Mouse (Mus musculus): ENCODE data around the gene Ahnak2. TPM values are rescaled to one million over a fixed set of nuclear protein-coding genes. Genes with fewer than 3 reads are reported as not detected.

The Ahnak2 gene
- total and polyA plus RNA-seq, 3 experiments, result 2.6 to 11.4 TPM; not detected in 1

GRCm38 (mm10) chr12:112755900-112756299, 46.6 kb downstream of the Ahnak2 start:
- TF ChIP-seq MYC (IDR thresholded peaks at IDR 0.05; ENCODE audit: low read depth, low read length) (no peak), CHD1 (IDR thresholded peaks at IDR 0.05; ENCODE audit: low read depth, low read length) (no peak), ZNF384 (IDR thresholded peaks at IDR 0.05; ENCODE audit: low read depth, low read length) (no peak), SMC3 (IDR thresholded peaks at IDR 0.05; ENCODE audit: low read depth, low read length) (no peak), UBTF (IDR thresholded peaks at IDR 0.05; ENCODE audit: borderline replicate concordance, insufficient read depth, low read depth, low read length) (no peak), ZC3H11A (IDR thresholded peaks at IDR 0.05; ENCODE audit: low read depth, low read length) (no peak), GABPA (IDR thresholded peaks at IDR 0.05; ENCODE audit: low read depth, low read length) (no peak), CHD2 (IDR thresholded peaks at IDR 0.05; ENCODE audit: low read length) (no peak), MEF2A (IDR thresholded peaks at IDR 0.05; ENCODE audit: extremely low read depth, insufficient replicate concordance, low read depth, low read length, poor library complexity, severe bottlenecking) (no peak), SIN3A (IDR thresholded peaks at IDR 0.05; ENCODE audit: low read length) (no peak)
- peaks cover 4% of the 10 kb centered on the region in 2 experiments; a peak in 3 of 4 replicates for H3K4me1 ChIP-seq (ENCODE audit: control insufficient read depth in 1 of 2, insufficient read depth in 2 of 2, low read length in 2 of 2)
- H3K9ac ChIP-seq (ENCODE audit: control insufficient read depth, low read depth, low read length, poor library complexity, severe bottlenecking), result no peak overlapping the region
- no peak overlapping the region for H3K4me3 ChIP-seq (ENCODE audit: control insufficient read depth in 1 of 2, insufficient read depth in 1 of 2, low read depth in 2 of 2, low read length in 2 of 2)
- no peak for DNase-seq (ENCODE audit: low read depth, low spot score)
- H3K9me3 ChIP-seq (replicated peaks; ENCODE audit: insufficient read depth, low read length), result no peaks in the 10 kb centered on the region
- peaks cover 41 to 43% of the 10 kb centered on the region in 2 experiments for H3K27me3 ChIP-seq (ENCODE audit: control insufficient read depth in 1 of 2, insufficient read depth in 2 of 2, low read length in 2 of 2)
- H3K27ac ChIP-seq (ENCODE audit: control insufficient read depth, low read depth, low read length), result no peak overlapping the region
- H3K79me2 ChIP-seq (ENCODE audit: control insufficient read depth, insufficient read depth, low read length, poor library complexity), result no peaks in the 10 kb centered on the region
- peaks cover 0 to 3% of the 10 kb centered on the region in 2 experiments; a peak in 2 of 4 replicates for H3K36me3 ChIP-seq (ENCODE audit: control insufficient read depth in 1 of 2, insufficient read depth in 2 of 2, low read length in 2 of 2)

GRCm38 (mm10) chr12:112752399-112752798, 50.1 kb downstream of the Ahnak2 start:
- H3K36me3 ChIP-seq (ENCODE audit: control insufficient read depth in 1 of 2, insufficient read depth in 2 of 2, low read length in 2 of 2), result no peaks in the 10 kb centered on the region
- no peaks in the 10 kb centered on the region for H3K9me3 ChIP-seq (replicated peaks; ENCODE audit: insufficient read depth, low read length)
- H3K27ac ChIP-seq (ENCODE audit: control insufficient read depth, low read depth, low read length), result no peak overlapping the region
- H3K27me3 ChIP-seq (ENCODE audit: control insufficient read depth in 1 of 2, insufficient read depth in 2 of 2, low read length in 2 of 2), result peaks cover 42% of the 10 kb centered on the region in 2 experiments
- no peaks in the 10 kb centered on the region for H3K79me2 ChIP-seq (ENCODE audit: control insufficient read depth, insufficient read depth, low read length, poor library complexity)
- no peak for TF ChIP-seq POLR2AphosphoS5 (IDR thresholded peaks at IDR 0.05; ENCODE audit: borderline replicate concordance, low read depth, low read length)
- no peak for TF ChIP-seq NELFE (IDR thresholded peaks at IDR 0.05; ENCODE audit: low read depth, low read length)
- no peak for TF ChIP-seq MYB (IDR thresholded peaks at IDR 0.05; ENCODE audit: low read depth, low read length)
- TF ChIP-seq CHD2 (IDR thresholded peaks at IDR 0.05; ENCODE audit: low read length), result no peak
- no peak for TF ChIP-seq SIN3A (IDR thresholded peaks at IDR 0.05; ENCODE audit: low read length)
- TF ChIP-seq ZKSCAN1 (IDR thresholded peaks at IDR 0.05; ENCODE audit: low read depth, low read length), result no peak
- no peak for TF ChIP-seq MEF2A (IDR thresholded peaks at IDR 0.05; ENCODE audit: extremely low read depth, insufficient replicate concordance, low read depth, low read length, poor library complexity, severe bottlenecking)
- no peak for TF ChIP-seq TAL1 (IDR thresholded peaks at IDR 0.05; ENCODE audit: low read length)
- DNase-seq (ENCODE audit: low read depth, low spot score), result peak; percentile 25
- H3K9ac ChIP-seq (ENCODE audit: control insufficient read depth, low read depth, low read length, poor library complexity, severe bottlenecking), result no peak overlapping the region
- H3K4me3 ChIP-seq (ENCODE audit: control insufficient read depth in 1 of 2, insufficient read depth in 1 of 2, low read depth in 2 of 2, low read length in 2 of 2), result no peak overlapping the region
- H3K4me1 ChIP-seq (ENCODE audit: control insufficient read depth in 1 of 2, insufficient read depth in 2 of 2, low read length in 2 of 2), result peaks cover 0 to 6% of the 10 kb centered on the region in 2 experiments; a peak in 3 of 4 replicates

Measured in MEL (cell line).